Mouse (Mus musculus): ENCODE measurements around the gene Phactr4.

GRCm38 (mm10) chr4:132424765-132425164, 2.5 kb upstream of the Phactr4 start:
- TF ChIP-seq CTCF (IDR thresholded peaks at IDR 0.05; ENCODE audit: control insufficient read depth, insufficient read depth, low read length) (no peak), POLR2A (IDR thresholded peaks at IDR 0.05; ENCODE audit: borderline replicate concordance, control insufficient read depth, low read depth, low read length) (no peak)
